Mouse (Mus musculus) forebrain, embryonic 12.5 days (tissue): ENCODE data around the gene Aldh3a1. TPM values are rescaled to one million over a fixed set of nuclear protein-coding genes. Genes with fewer than 3 reads are reported as not detected.
"Not testable (repeated sequence)": the region's sequence is repeated elsewhere in the genome, so short reads cannot be mapped to it uniquely, and the experiment has no call there.

Source experiments
- ATAC-seq: fragments of 200-750 bp; cut with Nextera tagmentation; 2 replicates; pipeline ENCODE4 v1.8.0; 2017; ENCODE audit warnings: moderate TSS enrichment; ENCODE audit not compliant: low FRiP score
- H3K27ac ChIP-seq: fragments of 300-500 bp; sonication (generic); 2 replicates; pipeline ENCODE4 v1.5.1; 2016; ENCODE audit warnings: mild to moderate bottlenecking
- H3K27me3 ChIP-seq: fragments of 300-500 bp; sonication (generic); 2 replicates; pipeline ENCODE4 v1.6.1; 2016; ENCODE audit warnings: mild to moderate bottlenecking
- H3K36me3 ChIP-seq: fragments of 300-500 bp; sonication (generic); replicated peaks from 2 replicates; pipeline ENCODE4 v1.6.1; 2016; ENCODE audit warnings: mild to moderate bottlenecking
- H3K4me1 ChIP-seq: fragments of 300-500 bp; sonication (generic); 2 replicates; pipeline ENCODE4 v1.6.1; 2016
- H3K4me2 ChIP-seq: fragments of 300-500 bp; sonication (generic); 2 replicates; pipeline ENCODE4 v1.6.1; 2016; ENCODE audit warnings: mild to moderate bottlenecking, moderate library complexity
- H3K4me3 ChIP-seq: fragments of 300-500 bp; sonication (generic); replicated peaks from 2 replicates; pipeline ENCODE4 v1.5.1; 2016; ENCODE audit warnings: mild to moderate bottlenecking
- H3K9ac ChIP-seq: fragments of 300-500 bp; sonication (generic); 2 replicates; pipeline ENCODE4 v1.6.1; 2016; ENCODE audit warnings: mild to moderate bottlenecking
- H3K9me3 ChIP-seq: fragments of 300-500 bp; sonication (generic); 2 replicates; pipeline ENCODE4 v1.6.1; 2016
- WGBS: fragments of 180-500 bp; shearing (Covaris S2); methylation state at CpG from one replicate; pipeline ENCODE4 v1.1.7; 2016; 5-methylcytosine and 5-hydroxymethylcytosine counted together
- polyA plus RNA-seq: library from polyadenylated mRNA; unstranded; fragments of >200 nt; fragmentation: Nextera tagmentation; extraction: Ambion mirVana; gene quantifications from 2 replicates; pipeline ENCODE4 v1.2.1, GENCODE M21; 2016

Aldh3a1 gene
- polyA plus RNA-seq = not detected in 2 replicates

DNA sequence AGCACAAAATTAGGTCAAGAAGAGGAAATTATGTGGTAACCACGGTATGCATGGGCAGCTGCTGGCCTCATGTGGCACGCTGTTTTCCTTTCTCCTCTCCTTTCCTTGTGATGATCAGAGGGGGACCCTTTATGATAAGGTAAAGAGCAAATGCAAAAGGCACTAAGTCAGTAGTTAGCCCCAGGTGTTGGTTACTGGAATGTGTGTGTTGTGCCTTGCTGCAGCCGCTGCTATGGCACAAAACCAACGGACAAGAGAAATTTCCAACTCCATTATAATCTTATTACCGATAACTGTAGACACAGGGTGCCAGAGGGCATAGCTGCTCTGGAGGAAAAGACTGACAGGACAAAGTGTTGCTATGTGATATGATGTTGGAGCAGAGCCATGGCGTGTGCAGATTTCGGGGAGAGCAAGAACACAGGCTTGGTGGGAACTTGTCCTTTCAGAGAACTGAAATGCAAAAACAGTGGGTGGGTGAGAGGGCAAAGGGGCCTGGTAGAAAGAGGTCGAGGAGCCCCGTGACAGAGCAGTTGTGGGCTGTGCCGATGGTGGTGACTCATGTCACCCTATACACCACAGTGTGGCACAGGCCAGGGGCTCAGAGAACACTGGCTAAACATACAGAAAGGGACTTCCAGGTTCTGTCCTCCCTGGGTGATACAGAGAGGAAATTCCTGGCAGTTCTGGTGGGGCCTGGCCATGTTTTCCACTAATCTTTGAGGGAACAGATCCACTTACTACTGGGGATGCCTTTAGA lies at the start of gene Aldh3a1:
Aldh3a1 (plus strand) TSS at position 51 of the 760 bp plus-strand sequence.
- H3K9me3 ChIP-seq = no peaks in the 10 kb centered on the region
- H3K4me3 ChIP-seq = no peak within 1 kb of the TSS
- H3K27me3 ChIP-seq = peaks cover 15% of the 10 kb centered on the region
- ATAC-seq = no peak
- no peak within 1 kb of the TSS for H3K4me2 ChIP-seq
- WGBS = 79% methylated on average over 10 of the region's 10 CpGs
- no peak within 1 kb of the TSS for H3K9ac ChIP-seq
- no peaks in the 10 kb centered on the region for H3K36me3 ChIP-seq
- H3K27ac ChIP-seq = no peak within 1 kb of the TSS
- H3K4me1 ChIP-seq = no peaks in the 10 kb centered on the region

DNA sequence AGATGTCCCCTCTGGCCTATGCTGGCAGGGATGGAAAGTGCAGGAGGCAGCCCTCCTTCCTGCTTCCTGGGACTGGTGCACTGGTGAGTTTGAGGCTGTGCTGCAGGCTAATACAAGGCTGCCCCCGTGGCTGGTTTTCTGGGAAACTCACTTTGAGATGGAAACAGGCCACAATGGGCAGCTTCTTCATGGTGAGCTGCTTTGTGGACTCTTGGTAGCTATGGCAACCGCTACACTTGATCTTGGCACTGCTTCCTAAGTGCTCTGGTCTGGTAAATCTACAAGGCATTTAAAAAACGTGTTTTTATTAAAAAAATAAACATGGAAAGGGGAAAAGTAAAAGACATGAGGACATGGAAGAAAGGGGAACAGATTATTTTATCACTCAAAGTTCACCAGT lies 49.2 kb upstream of the Aldh3a1 start:
- Histone ChIP-seq H3K4me2 (no peak overlapping the region), H3K9me3 (no peaks in the 10 kb centered on the region), H3K9ac (no peak overlapping the region), H3K36me3 (peaks cover 100% of the 10 kb centered on the region), H3K27me3 (no peaks in the 10 kb centered on the region), H3K4me3 (no peak overlapping the region), H3K27ac (no peak overlapping the region), H3K4me1 (no peaks in the 10 kb centered on the region)
- ATAC-seq = no peak
- 72% methylated on average over 3 of the region's 3 CpGs for WGBS

DNA sequence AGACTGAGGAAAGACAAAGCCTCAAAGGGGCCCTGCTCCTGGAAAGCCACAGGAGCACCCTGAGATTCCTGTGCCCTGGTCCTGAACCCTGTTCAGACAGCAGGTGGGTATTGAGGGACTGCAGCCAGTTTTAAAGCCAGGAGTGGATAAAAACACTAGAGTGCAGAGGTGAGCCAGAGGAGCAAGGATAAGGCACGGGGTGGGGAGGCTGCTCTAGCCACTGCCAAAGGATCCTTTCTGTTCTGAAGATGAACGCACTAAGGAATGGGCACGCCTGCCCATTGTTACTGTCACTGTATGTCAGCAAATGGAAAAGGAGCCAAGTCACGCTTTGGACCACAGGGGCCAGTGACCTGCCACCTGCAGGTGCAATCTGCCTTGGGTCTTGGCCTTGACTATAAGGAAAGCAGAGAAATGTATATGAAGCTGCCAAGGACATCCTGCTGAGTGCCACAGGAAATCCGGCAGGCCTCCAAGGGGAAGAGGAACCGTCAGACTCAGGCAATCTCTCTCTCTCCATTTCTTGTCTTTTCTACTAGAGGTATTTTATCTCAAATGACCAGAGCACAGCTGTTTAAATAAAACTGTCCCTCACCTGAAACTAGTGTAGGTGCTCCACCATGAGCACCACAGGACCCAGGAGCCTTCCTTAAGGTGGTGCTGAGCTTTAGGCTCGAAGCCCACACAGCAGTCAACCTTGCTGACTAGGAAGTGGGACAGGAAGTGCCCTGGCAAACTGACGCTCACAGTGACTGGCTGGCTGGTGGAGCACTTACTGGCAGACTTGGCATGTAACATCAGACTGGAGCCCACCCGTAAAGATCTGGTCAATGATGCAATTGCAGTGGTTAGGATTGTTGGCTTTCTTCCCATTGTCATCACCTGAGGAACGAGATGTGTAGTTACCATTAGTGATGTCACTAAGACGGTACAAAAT lies 47.3 kb upstream of the Aldh3a1 start:
- Histone ChIP-seq H3K36me3 (peaks cover 100% of the 10 kb centered on the region), H3K27ac (no peak overlapping the region), H3K9ac (no peak overlapping the region), H3K4me3 (no peak overlapping the region), H3K4me2 (no peak overlapping the region), H3K27me3 (no peaks in the 10 kb centered on the region), H3K9me3 (no peaks in the 10 kb centered on the region), H3K4me1 (no peaks in the 10 kb centered on the region)
- no peak for ATAC-seq
- WGBS = 87% methylated on average over 11 of the region's 11 CpGs

DNA sequence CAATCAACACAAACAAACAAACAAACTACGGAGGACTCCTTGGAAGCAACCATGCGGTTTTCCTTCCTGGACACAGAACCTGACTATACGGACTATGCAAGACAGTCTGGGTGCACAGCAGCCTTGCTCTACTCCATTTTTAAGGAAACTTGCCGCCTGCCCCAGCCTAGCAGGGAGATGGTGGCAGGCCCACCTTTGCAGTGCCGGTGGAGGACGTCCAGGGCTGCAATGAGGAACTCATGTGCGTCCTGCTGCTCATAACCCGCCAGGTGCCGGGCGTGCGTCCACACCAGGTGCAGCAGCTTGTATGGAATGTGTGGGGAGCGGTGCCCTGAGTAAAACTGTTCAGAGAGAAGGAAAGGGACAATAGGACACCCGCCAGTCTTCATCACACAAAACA lies 46.2 kb upstream of the Aldh3a1 start:
- WGBS = 92% methylated on average over 13 of the region's 13 CpGs
- H3K27me3 ChIP-seq = no peaks in the 10 kb centered on the region
- no peak for ATAC-seq
- no peak overlapping the region for H3K27ac ChIP-seq
- H3K9me3 ChIP-seq = no peaks in the 10 kb centered on the region
- peaks cover 100% of the 10 kb centered on the region for H3K36me3 ChIP-seq
- no peak overlapping the region for H3K9ac ChIP-seq
- H3K4me3 ChIP-seq = no peak overlapping the region
- no peak overlapping the region for H3K4me2 ChIP-seq
- no peaks in the 10 kb centered on the region for H3K4me1 ChIP-seq

DNA sequence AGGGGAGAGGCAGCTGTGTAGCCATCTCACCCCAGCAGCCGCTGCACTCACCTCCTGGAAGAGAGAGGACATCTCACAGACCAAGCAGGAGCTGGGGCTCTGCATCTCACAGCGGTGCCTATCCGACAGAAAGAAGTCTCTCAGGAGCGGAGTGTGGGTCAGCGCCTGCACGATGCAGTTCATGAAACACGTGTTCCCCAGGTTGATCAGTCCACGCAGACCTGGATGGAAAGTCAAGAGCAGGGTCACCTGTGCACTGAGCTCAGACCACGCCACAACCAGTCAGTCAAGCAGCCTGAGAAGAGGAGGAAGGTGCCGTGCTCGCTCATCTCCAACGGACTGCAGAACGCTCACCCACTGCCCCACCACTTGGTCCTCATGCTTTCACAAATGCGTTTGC lies 44.6 kb upstream of the Aldh3a1 start:
- Histone ChIP-seq H3K4me1 (no peaks in the 10 kb centered on the region), H3K4me2 (no peak overlapping the region), H3K9ac (no peak overlapping the region), H3K27ac (no peak overlapping the region), H3K9me3 (no peaks in the 10 kb centered on the region), H3K36me3 (peaks cover 99% of the 10 kb centered on the region), H3K4me3 (no peak overlapping the region), H3K27me3 (no peaks in the 10 kb centered on the region)
- WGBS = 94% methylated on average over 14 of the region's 14 CpGs
- ATAC-seq = no peak

DNA sequence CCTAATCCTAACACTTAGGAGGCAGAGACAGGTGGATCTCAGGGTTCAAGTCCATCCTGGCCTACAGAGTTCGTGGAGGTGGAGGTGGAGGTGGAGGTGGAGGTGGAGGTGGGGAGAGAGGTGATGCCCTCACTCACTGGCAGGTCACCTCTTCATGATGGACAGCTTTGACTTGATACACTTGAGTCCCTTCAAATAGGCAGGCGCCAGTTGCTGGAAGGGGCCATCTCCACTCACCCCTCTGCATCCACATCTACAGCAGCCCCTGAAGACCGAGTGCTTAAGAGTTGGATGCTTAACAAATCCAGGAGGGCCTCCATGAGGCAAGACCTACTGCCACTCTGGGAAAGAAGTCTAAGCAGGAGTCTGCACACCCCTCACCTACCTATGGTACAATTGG lies 44.0 kb upstream of the Aldh3a1 start:
- Histone ChIP-seq H3K4me1 (no peaks in the 10 kb centered on the region; the same call in 1 of the 2 replicates), H3K9me3 (no peaks in the 10 kb centered on the region)
- 85% methylated on average over 3 of the region's 3 CpGs for WGBS

DNA sequence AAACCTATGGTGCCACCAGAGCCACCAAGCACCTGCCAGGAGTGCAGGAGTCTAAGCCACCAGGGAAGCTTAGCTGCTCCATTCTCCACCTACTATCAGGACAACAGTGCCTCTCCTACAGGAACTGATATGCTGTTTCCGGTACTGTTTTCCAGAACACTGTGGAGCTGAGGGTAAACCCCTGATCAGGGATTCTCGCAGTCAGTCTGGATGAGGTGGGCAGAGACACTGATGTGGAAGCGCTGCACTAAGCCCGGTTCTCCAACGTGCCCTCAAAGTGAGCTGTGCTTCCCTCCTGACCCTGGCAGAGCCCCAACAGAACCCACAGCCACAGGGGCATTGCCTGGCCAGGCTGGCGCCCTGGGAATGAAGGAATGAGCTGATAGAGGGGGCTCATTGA lies 43.0 kb upstream of the Aldh3a1 start:
- peaks cover 8% of the 10 kb centered on the region for H3K4me1 ChIP-seq
- H3K9me3 ChIP-seq = no peaks in the 10 kb centered on the region
- H3K27ac ChIP-seq = no peak overlapping the region
- H3K9ac ChIP-seq = no peak overlapping the region
- ATAC-seq = no peak
- no peak overlapping the region for H3K4me3 ChIP-seq
- no peaks in the 10 kb centered on the region for H3K27me3 ChIP-seq
- H3K36me3 ChIP-seq = peaks cover 88% of the 10 kb centered on the region
- WGBS = 96% methylated on average over 6 of the region's 6 CpGs
- no peak overlapping the region for H3K4me2 ChIP-seq

More for the DNA sequence above, 44.0 kb upstream of the Aldh3a1 start:
- Histone ChIP-seq H3K4me2 (no peak overlapping the region), H3K36me3 (peaks cover 98% of the 10 kb centered on the region), H3K27me3 (no peaks in the 10 kb centered on the region), H3K27ac (no peak overlapping the region), H3K9ac (no peak overlapping the region), H3K4me3 (no peak overlapping the region)
- no peak for ATAC-seq

DNA sequence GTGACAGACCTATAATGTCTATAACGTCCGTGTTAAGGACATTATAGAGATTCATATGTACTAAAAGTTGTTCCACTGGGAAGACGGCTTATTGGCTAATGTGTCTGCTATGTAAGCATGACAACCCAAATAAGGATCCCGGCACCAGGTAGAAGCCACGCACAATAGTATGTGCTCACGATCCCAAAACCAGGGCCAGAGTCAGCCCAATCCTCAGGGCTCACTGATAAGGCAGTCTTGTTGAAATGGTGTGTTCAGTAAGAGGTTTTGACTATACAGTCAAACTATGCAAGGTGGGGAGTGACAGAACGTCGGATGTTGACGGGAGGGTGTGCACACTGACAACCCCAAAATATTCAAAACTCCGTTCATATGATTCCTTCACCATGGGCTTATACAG lies 42.5 kb upstream of the Aldh3a1 start:
- Histone ChIP-seq H3K36me3 (peaks cover 83% of the 10 kb centered on the region), H3K9ac (no peak overlapping the region), H3K4me1 (peaks cover 13% of the 10 kb centered on the region), H3K4me3 (no peak overlapping the region), H3K9me3 (no peaks in the 10 kb centered on the region), H3K27ac (no peak overlapping the region), H3K4me2 (no peak overlapping the region), H3K27me3 (no peaks in the 10 kb centered on the region)
- ATAC-seq = no peak
- WGBS = 94% methylated on average over 10 of the region's 10 CpGs

DNA sequence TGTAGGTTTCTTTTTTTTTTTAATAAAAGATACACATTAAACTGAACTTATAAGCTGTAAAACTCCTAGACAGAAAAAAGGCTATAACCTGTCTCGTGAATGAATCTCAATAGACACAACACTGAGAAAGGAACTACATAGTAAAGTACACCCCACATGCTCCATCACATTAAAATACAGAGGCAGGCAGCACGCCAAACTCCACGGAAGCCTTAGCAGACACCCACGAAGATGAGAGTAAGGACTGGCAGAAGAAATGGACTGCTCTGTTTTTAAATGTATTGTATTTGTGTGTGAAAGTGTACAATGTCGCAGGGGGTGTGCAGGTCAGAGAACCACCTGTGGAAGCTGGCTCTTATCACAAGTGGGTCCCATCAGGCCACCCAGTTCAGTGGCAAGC lies 37.2 kb upstream of the Aldh3a1 start:
- H3K9me3 ChIP-seq = no peaks in the 10 kb centered on the region
- peaks cover 36% of the 10 kb centered on the region for H3K36me3 ChIP-seq
- no peaks in the 10 kb centered on the region for H3K27me3 ChIP-seq
- H3K4me3 ChIP-seq = no peak overlapping the region
- H3K4me1 ChIP-seq = peaks cover 48% of the 10 kb centered on the region
- no peak for ATAC-seq
- 93% methylated on average over 5 of the region's 5 CpGs for WGBS
- H3K9ac ChIP-seq = no peak overlapping the region
- no peak overlapping the region for H3K27ac ChIP-seq
- H3K4me2 ChIP-seq = no peak overlapping the region

DNA sequence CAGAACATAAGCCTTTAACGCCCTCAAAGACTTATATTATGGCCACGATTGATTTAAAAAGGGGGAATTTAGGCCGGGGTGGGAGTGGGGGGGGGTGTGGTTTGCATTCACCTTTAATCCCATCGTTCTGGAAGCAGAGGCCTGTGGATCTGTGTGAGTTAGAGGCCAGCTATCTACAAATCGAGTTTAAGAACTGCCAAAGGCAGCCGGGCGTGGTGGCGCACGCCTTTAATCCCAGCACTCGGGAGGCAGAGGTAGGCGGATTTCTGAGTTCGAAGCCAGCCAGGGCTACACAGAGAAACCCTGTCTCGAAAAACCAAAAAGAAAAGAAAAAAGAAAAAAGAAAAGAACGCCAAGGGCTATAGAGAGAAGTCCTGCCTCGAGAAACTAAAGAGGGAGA lies 33.9 kb upstream of the Aldh3a1 start:
- Histone ChIP-seq H3K4me2 (peak overlapping the region; percentile 63), H3K4me1 (peaks cover 48% of the 10 kb centered on the region), H3K4me3 (peak overlapping the region; percentile 98), H3K9ac (peak overlapping the region; percentile 100)
- 27% methylated on average over 15 of the region's 15 CpGs for WGBS
- not testable (repeated sequence) for H3K9me3 ChIP-seq, H3K36me3 ChIP-seq, ATAC-seq, H3K27ac ChIP-seq, H3K27me3 ChIP-seq

DNA sequence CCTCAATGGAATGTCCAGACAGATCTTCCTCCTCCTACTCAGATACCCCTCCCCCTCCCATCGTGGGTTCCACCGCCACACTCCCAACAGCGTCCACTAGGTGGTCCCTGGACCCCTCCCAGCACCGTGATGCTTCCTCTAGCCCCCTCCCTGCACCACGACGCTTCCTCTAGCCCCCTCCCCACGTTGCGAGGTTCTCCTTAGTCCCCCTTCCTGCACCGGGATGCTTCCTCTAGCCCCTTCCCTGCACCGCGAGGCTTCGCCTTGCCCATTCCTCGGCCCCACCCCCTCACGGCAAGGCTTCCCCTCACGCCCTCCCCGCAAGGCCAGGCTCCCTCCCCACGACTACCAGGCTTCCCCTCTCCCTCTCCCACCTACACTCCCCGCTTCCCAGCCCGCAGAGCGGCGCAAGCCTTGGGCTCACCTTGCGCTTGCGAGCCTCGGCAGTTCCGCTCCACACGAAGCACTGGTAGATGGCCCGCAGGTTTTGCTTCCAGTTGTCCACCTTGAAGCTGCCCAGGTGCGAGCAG lies 33.0 kb upstream of the Aldh3a1 start:
- no peaks in the 10 kb centered on the region for H3K9me3 ChIP-seq
- peaks cover 40% of the 10 kb centered on the region for H3K4me1 ChIP-seq
- no peaks in the 10 kb centered on the region for H3K27me3 ChIP-seq
- peak overlapping the region; percentile 63 for H3K4me2 ChIP-seq
- 1% methylated on average over 28 of the region's 28 CpGs for WGBS
- peak; percentile 53 for ATAC-seq
- H3K36me3 ChIP-seq = peaks cover 6% of the 10 kb centered on the region; the same call in 1 of the 2 replicates
- H3K4me3 ChIP-seq = peak overlapping the region; percentile 98
- peak overlapping the region; percentile 100 for H3K9ac ChIP-seq
- peak overlapping the region; percentile 98 for H3K27ac ChIP-seq
